8 mouse cellular contexts compared by ENCODE assay signal in the genomic region with DNA sequence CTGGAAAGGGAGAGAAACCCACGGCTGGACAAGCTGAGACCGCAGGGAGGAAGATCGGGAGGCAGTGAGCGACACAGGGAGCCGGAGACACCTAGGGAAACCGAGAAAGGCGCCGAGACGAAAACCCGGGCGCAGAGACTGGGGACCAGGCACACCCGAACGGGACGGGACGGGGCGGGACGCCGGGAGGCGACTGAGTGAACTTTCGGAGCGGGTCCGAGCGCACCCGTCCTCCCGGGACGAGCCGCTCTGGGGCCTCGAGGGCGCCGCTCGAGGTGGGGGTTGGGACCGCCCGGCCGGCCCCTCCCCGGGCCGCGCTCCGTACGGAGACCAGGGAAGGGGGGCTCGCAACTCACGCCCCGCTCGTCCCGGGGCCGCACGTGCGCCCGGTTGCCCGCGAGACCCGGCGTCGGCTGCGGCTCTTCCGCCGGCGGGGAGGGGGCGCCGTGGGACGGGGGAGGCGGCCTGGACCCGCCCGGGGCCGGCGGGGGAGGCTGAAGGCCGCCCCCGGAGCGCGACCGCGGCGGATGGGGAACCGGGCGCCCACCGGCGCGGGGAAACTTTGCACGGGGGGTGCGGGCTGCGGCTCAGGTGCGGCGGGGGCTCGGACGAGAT. TPM values are rescaled to one million over a fixed set of nuclear protein-coding genes. Genes with fewer than 3 reads are reported as not detected.
DNase-seq lines count a peak whose midpoint lies in the region; ATAC-seq lines count a peak whose summit lies in the region.

No protein-coding gene starts in this region.

- no peaks in the 10 kb centered on the region for H3K9me3 ChIP-seq in midbrain, embryonic 14.5 days (ENCODE audit: control insufficient read depth, low read length)

- H3K4me2 ChIP-seq in midbrain, embryonic 14.5 days (ENCODE audit: low read length), result peak overlapping the region; percentile 85

- under 1% methylated on average over 60 of the region's 84 CpGs for WGBS in midbrain, embryonic 14.5 days

- intact Hi-C loops in heart, postnatal 10 days (cut with DNase I), result loop anchor here (5.0 kb wide), 1 partner anchor 143 kb away; no protein-coding TSS in a partner anchor

- peak; percentile 40 for ATAC-seq in midbrain, embryonic 14.5 days (ENCODE audit: low FRiP score, low TSS enrichment)

- H3K4me3 ChIP-seq in midbrain, embryonic 14.5 days (replicated peaks; ENCODE audit: low read depth, low read length), result peak overlapping the region; percentile 88

- H3K36me3 ChIP-seq in midbrain, embryonic 14.5 days (ENCODE audit: control insufficient read depth, insufficient read depth, low read length), result peaks cover 9% of the 10 kb centered on the region; the same call in 1 of the 2 replicates

- peak; percentile 11 for DNase-seq in cerebellum, adult 11 months
- DNase-seq in cerebellum, adult 9-10 months, result no peak
- peak; percentile 17 to 21 for DNase-seq in B cell, adult 2 months
- peak; percentile 61 for DNase-seq in embryo, embryonic 10.5 days (ENCODE audit: low spot score)
- DNase-seq in heart, postnatal 10 days, result peak; percentile 49 to 66
- peak; percentile 62 to 77 for DNase-seq in kidney, postnatal 4 days
- peak; percentile 66 for DNase-seq in midbrain, embryonic 14.5 days
- DNase-seq in thymus, postnatal 10 days (ENCODE audit: low spot score in 2 of 2), result peak; percentile 52 to 53

- H3K9ac ChIP-seq in midbrain, embryonic 14.5 days (replicated peaks; ENCODE audit: low read length), result peak overlapping the region; percentile 93

- peaks cover 20% of the 10 kb centered on the region for H3K4me1 ChIP-seq in midbrain, embryonic 14.5 days (ENCODE audit: control insufficient read depth, insufficient read depth, low read length)

- peak overlapping the region; percentile 89 for H3K27ac ChIP-seq in midbrain, embryonic 14.5 days (replicated peaks; ENCODE audit: low read depth, low read length)

- no peaks in the 10 kb centered on the region for H3K27me3 ChIP-seq in midbrain, embryonic 14.5 days (ENCODE audit: control insufficient read depth, insufficient read depth, low read length)

RNA-seq across cellular contexts. Expression of a gene that starts 0.7 kb away (rescaled TPM):
- total RNA-seq in heart, postnatal 10 days (2021), result 10 to 100 TPM; 22.6 to 29.3 TPM
- 69.5 and 73.4 TPM in 2 replicates for polyA plus RNA-seq in midbrain, embryonic 14.5 days (2014; fragmentation: Nextera tagmentation; extraction: Ambion mirVana)
